Mouse (Mus musculus): Measurements from ENCODE around the gene Stk32c. TPM values are rescaled to one million over a fixed set of nuclear protein-coding genes. Genes with fewer than 3 reads are reported as not detected.

The Stk32c gene
- total RNA-seq, 2 experiments from 2014 or later = 161 to 176 TPM

DNA sequence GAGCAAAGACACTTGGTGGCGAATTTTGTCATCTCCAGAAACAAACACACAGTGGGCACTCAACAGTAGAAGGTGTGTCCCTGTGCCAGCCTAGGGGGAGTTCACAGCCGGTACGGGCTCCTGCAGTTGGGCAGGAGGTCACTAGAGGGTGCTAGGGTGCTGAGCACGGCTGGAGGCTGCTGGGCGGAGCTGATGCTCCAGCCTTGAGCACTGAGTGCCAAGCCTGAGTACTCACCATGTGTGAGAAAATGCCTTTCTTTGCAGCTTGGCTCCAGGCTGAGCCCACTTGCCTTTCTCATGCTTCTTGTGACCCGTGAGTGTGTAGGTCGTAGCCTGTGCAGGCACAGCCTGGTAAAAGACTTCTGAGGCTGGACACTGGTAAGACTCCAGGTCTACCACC, 20.6 kb upstream of the Stk32c start:
- DNase-seq (ENCODE audit: low spot score in 2 of 2) = peak; percentile 84 to 91
- intact Hi-C loops (cut with DNase I) = loop anchor here (1.0 kb wide), 2 partner anchors 66 to 240 kb away; no protein-coding TSS in a partner anchor

DNA sequence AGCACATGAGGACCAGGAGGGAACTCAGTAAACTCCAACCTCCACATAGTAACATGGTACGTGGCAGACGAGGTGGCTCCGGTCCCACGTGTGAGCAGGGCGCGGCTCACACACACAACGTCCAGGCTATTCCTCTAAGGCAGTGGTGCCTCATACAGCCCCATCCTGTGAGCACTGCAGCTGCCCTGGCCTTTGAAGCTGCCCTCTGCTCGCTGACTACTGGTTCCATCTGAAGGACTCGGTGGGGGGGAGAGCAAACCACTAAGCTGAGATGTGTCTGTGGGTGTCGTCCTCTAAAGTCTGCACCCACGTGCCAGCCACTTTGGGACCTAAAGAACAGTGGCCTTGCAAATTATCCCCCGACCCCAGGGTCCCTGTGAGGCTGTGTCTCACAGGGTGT, 17.1 kb upstream of the Stk32c start:
- no peak for DNase-seq (ENCODE audit: low spot score in 2 of 2)
- intact Hi-C loops (cut with DNase I) = no loop called here

DNA sequence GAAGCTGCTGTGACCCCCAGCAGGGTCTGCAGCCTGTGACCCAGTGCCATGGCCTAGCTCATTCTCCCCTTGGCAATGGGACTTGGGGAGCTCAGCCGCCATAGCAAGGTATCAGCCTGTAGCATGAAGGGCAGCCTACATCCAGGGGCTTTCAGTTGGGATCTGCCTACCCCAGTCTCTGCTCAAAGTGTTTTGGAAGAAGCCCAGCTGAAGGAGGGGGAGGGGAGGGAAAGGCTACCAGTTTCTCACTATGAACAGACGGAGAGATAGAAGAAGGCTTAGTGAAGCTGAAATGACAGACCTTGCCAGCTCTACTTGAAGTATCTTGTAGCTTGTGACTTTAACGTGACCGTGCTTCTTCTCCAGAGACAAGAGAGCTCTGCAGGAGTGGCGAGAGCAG, 16.7 kb upstream of the Stk32c start:
- intact Hi-C loops (cut with DNase I) = no loop called here
- DNase-seq (ENCODE audit: low spot score in 2 of 2) = no peak

DNA sequence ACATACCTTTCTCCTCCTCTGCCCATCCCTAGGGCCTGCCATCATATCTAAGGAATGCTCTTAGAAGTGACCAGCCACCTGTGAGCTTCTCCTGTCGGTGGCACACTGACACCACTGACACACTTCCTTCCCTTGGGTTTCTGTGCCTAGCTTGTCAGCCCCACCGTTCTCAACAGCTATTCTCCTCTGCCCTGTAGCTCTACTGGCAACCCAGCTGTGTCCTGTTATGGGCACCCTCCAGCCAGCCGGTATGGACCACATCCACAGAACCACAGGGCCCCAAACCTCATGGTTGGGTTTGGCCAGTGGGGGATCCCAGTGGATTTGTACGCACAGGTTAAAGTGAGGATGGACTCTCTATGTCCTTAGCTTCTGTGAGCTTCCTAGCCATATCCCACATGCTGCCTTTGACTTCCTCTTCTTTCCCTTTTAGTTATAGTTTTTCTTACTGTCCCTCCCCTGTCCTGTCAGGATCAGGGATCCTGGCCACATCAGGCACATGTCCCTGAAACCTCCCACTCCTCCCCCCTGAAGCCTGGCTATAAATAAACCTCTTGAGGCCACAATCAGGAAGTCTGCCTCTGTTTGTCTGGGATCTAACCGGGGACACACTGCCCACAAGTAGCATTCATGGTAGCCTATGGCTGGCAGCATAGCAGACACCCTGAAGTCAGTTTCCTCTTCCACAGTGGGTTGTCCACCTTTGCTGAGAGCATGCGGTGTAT, 15.5 kb upstream of the Stk32c start:
- DNase-seq (ENCODE audit: low spot score in 2 of 2) = no peak
- intact Hi-C loops (cut with DNase I) = no loop called here

DNA sequence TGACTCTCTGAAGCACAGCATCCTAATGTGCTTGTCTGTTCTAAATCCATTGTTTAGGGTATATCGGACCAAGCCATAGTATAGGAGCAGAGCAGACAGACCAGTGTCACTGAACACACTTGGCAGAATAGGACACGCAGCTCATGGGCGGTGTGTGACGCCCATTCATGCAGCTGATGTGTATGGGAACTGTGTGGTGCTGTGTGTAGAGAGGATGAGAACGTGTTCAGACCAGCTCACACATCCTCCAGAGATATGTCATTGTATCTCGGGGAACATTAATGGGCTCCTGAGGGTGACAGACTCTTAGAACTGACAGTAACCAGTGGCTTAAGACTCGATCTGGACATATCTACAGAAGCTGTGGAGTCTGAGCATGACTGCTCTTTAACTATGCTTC, 13.3 kb upstream of the Stk32c start:
- intact Hi-C loops (cut with DNase I) = no loop called here
- DNase-seq (ENCODE audit: low spot score in 2 of 2) = no peak

DNA sequence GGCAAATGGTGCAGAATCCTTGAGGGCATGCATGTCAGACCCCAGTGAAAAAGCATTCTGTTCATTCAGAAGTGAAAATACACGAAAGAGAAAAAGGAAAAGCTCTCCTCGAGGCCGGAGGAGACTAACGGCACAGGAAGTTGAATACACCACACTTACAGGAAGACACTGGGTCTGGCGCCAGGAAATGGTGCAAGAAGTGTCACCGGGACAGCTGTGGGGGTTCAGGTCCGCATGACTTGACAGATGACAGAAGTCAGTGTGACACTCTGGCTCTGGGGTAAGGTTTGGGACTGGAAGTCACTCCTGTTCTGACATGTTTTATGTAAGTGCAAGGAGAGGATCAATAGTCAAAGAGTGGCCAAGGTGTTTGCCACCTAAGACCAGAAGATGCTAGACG, 11.6 kb upstream of the Stk32c start:
- no peak for DNase-seq (ENCODE audit: low spot score in 2 of 2)
- intact Hi-C loops (cut with DNase I) = no loop called here

DNA sequence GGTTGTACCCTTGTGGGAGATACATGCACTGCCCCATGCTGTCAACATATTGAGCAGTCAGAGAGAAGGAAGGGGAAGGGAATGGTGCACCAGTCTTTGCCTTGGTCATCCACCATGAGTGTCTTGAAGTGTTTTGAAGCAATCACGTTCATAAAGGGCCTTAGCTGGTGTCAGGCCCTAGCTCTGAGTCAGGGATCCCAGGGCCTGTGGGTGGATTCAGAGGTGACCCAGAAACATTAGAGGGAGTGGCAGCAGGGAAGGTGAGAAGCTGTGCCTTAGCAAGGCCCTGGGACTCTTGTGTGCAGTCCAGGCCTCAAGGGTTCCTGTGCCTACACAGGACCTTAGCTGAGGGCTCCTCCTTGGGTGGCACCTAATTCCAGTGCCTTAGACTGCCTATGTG, 11.0 kb upstream of the Stk32c start:
- intact Hi-C loops (cut with DNase I) = no loop called here
- DNase-seq (ENCODE audit: low spot score in 2 of 2) = no peak

DNA sequence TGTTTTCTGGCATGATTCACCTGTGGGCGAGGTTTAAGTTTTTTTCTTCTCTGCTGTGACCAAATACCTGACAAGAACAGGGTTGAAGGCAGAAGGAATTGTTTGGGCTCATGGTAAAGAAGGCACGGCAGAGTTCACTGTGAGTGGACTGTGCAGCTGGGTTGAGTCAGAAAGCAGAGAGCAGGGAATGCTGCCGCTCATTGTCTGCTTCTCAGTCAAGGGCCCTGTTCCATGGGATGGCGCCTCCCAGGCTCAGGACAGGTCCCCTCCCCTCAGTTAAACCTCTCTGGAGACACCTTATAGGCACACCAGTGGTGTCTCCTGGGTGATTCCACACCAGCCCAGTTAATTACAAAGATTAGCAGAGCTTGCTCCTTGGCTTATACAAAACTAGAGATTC, 9.2 kb upstream of the Stk32c start:
- DNase-seq (ENCODE audit: low spot score in 2 of 2) = no peak
- intact Hi-C loops (cut with DNase I) = no loop called here

DNA sequence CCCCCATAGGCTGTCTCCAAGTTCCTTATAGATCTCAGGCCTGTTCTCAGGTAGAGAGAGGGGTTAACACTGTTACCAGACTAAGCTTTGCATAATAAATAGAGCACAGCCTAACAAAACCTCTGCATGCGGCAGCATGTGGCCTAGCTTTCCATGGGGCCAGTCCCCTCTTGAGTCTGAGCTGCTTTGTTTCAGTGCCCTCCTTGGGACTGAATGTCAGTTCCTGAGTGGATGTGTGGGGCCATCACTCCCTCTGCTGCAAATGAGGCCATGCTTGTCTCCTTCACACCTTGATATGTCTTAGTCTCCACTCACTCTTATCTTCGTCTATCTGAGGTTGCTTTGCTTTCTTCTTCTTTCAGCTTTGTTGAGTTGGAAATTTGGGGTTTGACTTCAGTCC, 8.7 kb upstream of the Stk32c start:
- intact Hi-C loops (cut with DNase I) = no loop called here
- no peak for DNase-seq (ENCODE audit: low spot score in 2 of 2)

DNA sequence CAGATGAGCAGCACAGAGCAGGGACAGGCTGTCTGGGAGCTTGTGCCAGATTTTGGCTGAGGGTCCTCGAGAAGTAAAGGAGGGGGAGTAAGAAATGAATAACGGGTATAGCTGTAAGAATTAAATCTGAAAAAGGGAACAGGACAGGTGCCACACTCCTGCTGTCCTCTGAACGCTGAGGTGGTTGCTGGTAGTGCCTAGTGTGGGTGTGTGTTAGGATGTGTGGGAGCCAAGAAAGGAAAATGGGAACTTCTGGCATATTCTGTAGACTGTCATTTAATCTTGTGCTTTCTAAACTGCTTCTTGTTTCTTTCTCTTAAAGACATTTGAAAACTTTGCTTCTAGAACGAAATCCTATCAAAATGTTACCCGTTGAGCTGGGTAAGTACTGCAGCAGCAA, 8.0 kb upstream of the Stk32c start:
- peak in 1 of 2 experiments; percentile 75 for DNase-seq (ENCODE audit: low spot score in 2 of 2)
- intact Hi-C loops (cut with DNase I) = no loop called here

DNA sequence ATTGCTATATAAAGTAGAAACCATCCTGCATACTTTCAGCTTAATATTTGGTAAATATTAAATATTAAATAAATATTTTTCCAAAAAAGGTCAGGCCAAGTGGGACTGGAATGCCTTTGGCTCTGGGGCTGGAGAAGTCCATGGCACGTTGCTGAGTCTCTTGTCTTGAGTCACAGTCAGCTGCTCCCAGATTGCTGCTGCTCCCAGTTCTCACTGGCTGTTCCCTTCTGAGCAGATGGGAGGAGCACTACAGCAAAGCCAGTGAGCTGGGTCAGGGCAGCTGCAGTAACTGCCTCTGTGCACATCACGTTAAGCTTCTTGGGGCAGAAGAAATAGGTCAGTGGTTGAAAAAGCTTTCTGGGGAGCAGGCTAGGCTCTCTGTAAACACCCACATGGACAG, 7.2 kb upstream of the Stk32c start:
- peak in 1 of 2 experiments; percentile 52 for DNase-seq (ENCODE audit: low spot score in 2 of 2)
- intact Hi-C loops (cut with DNase I) = no loop called here

DNA sequence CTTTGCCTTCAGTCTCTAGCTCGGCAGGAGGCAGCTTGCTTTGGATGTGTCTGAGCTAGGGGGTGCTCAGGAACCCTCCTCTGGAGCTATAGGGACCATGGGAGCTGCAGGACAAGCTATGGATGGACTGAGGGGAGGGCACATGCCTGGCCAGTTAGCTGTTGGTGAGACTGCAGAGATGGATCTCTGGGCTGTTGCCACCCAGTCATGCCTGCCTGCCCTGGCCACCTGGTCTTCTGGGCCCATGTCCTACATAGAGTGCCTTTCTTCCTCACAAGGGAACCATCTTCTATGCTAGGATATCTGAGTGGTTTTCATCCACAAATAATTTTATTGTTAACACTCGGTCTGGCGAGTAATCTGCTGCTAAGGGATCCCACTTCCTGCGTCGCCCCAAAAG, 6.4 kb upstream of the Stk32c start:
- intact Hi-C loops (cut with DNase I) = no loop called here
- DNase-seq (ENCODE audit: low spot score in 2 of 2) = no peak

DNA sequence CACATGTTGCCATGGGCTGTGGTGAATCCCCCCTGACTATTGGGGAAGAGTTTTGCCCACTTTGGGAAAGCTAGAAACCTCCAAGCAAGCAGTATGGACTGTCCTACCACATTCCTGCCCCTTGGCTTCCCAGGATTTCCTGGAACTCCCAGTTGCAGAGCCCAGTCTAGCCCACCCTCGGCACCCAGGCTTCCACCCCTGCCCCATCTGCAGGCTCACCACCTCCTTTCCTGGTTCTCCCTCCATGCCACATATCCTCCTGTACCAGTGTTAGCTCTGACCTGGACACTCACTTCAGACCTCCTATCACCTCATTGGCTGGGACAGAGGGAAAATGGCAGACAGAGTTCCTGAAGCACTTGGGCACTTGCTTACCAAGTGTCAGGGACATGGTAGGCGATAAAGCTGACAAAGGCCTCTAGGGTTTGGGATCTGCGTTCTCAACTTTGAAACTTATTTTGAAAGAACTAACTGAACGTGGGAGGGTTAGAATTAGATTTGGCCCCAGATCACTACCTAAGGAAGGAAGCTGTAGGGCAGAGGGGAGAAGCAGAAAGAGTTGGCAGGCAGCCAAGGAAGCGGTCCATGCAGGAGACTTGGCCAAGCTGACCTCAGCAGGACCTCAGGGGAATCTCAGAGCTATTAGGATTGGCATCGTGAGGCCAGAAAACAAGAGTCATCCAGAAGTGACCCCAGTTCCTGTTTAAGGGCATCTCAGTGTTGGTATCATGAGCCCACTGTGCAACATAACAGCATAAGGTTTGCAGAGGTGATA, 5.7 kb upstream of the Stk32c start:
- intact Hi-C loops (cut with DNase I) = no loop called here
- DNase-seq (ENCODE audit: low spot score in 2 of 2) = no peak

DNA sequence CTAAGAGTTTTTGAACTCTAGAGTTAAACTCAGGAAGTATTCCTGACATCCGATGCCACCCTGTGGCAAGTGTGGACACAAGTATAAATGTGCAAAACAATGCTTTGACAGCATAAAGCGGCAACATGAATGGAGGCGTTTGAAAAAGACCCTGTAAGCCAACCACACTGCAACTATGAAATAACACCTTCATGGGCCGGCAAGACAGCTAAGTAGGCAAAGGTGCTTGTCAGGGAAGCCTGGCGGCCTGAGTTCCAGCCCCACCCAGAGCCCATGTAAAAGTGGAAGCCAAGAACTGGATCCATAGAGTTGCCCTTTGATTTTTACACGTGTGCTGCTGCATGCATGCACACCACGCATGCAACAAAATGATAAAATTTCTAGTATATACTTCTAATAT, 3.9 kb upstream of the Stk32c start:
- no peak for DNase-seq (ENCODE audit: low spot score in 2 of 2)
- intact Hi-C loops (cut with DNase I) = no loop called here

DNA sequence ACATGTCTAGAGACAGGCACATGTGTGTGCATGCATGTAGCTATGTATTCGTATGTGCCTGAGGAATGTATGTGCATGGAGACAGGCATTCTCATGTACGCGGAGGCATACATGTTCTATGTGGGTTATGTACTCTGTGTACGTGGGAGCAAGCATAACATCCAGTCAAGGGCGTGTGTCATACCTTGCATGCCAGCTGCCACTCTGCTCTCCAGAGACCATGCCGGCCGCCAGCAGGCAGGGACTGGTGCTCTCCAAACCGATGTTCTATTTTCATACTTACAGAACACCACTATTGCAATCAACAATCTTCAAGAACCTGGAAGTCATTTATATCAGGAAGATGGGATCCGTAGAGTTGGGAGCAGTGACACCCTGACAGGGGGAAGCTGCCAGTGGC, 3.4 kb upstream of the Stk32c start:
- DNase-seq (ENCODE audit: low spot score in 2 of 2) = no peak

DNA sequence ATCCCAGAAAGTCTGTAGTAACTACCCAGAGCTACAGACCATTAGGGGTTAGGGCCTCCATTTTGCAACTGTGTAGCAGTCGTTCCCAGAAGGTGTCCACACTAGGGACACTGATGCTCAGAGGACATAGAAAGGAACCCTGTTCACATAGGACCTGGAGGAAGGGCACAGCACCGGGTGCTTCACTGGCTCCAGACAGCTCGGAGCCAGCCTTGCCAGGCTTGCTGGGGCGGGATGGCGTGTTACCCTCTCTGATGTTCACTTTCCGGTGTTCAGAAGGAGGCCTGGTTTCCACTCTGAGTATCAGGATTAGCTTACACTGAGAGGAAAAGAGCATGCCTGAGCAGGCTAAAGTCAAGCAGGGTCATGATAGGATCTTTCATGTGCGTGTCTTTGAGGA, 2.8 kb upstream of the Stk32c start:
- intact Hi-C loops (cut with DNase I) = no loop called here
- DNase-seq (ENCODE audit: low spot score in 2 of 2) = no peak

More for the DNA sequence above, 3.4 kb upstream of the Stk32c start:
- intact Hi-C loops (cut with DNase I) = no loop called here

DNA sequence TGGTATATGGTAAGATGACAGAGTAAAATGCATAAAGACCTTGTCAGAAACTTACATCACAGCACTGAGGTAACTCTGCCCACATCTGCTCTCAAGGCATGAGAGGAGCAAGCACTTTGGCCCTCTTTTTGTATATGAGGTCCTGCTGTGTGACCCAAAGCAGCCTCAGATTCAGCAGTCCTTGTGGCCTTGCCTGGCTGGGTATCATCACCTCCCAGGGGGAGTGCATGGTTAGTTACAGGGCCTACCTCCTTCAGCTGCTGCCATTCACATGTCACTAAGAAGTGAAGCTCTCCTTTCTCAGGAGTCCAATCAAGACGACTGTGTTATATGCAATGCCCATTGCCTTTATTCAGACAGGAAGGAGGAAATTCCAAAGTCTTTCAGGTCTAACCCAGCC, 2.4 kb upstream of the Stk32c start:
- intact Hi-C loops (cut with DNase I) = no loop called here
- no peak for DNase-seq (ENCODE audit: low spot score in 2 of 2)

DNA sequence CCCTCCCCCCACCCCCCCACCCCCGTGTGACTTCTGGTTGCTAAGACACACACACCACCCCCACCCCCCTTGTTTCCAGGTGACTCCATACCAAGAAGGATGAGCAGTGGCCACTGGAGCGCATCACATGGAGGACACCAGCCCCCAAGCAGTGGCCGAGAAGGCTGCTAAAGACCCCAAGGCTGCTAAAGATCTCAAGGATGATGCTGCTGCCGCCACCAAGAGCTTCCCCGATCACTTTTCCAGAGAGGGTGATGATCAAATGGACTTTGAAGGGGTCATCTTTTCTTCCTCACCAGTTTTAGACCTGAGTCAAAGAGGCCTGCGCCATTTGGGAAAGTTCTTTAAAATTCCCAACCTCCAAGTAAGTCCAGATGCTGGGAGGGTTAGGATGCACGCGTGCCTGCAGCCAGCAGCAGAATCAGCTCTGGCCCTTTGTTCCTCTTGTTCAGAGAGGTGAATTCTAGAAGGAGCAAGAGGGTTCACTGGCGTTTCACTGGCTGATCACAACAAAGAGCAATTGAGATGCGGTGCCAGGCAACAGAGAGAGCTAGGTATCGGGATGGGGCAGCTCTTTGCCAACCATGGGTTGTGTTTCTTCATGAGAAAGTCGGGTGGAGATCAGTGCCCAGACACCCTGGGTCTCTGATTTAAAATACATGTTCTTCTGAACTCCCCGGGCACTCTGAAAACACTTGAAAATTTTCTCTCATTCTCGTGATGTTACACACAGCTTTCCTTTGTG, 1.7 kb upstream of the Stk32c start:
- intact Hi-C loops (cut with DNase I) = loop anchor here (5.0 kb wide), 1 partner anchor 173 kb away; the partner anchor contains the start of gene Inpp5a
- no peak for DNase-seq (ENCODE audit: low spot score in 2 of 2)

DNA sequence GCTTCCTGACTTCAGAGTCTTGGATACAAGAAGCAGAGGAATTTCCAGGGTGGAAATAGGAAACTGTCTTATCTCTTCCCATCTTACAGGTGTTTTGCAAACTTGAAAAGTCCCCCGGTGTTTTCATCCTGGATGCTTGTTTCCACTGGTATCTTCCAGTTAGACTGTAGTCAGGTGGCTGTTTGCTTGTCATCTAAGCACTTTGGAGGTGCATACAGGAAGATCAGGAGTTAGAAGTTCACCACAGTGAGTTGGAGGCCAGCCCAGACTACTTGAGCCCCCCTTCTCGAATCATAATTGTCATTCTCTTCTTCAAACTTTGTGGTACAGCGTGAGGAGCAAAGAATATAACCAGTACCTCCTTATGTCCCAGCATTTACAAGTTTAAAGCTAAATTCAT, 1.1 kb upstream of the Stk32c start:
- intact Hi-C loops (cut with DNase I) = loop anchor here (5.0 kb wide), 1 partner anchor 173 kb away; the partner anchor contains the start of gene Inpp5a
- no peak for DNase-seq (ENCODE audit: low spot score in 2 of 2)

DNA sequence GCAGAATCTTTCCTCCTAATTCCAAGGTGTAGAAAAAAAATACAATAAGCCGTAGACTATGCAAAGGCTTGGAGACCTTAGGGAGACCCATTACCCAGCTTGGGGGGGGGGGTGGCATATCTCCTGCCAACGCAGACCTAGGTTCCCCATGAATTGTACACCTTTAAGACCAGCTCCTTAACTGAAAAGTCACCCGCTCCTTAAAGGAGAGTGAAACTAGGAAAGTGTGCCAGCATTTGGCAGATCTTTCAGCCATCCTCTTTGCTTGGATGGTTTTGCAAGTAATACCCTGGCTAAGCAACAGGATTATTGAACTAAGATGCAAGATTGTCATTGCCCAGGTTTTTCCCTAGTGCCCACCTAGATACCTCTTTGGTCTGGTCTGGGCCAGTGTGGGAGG, 644 bp upstream of the Stk32c start:
- no peak for DNase-seq (ENCODE audit: low spot score in 2 of 2)
- intact Hi-C loops (cut with DNase I) = loop anchor here (5.0 kb wide), 1 partner anchor 174 kb away; the partner anchor contains the start of gene Inpp5a
